ENCODE assay signal across 29 mouse cellular contexts in the genomic region with DNA sequence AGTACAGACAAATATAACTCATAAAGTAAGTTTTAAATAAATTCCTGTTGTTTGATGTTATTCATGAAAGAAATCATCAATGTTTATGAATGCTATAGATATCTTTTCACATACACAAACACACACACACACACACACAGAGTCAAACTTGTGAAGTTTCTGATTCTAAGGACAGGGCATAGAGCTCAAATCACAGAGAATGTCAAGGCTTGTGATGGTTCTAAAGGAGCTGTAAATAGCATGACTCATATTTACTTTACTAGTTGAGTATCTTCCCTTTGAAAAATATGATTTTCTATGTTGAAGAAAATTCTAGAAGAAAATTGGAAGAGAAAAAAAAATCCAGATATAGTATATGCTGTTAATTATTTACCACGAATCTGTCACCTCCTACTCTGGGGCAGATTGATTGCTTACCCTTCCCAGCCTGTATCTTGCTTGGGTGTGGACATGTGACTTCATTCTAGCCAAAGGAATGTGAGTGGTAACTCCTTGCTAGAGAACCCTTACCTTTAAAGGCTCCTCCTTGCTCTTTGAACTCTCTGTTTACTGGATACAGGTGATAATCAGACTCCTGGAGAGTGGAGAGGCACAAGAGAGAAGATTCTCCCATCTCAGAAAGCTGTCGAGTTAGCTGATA.
A peak's percentile ranks its signal among the peaks of the same experiment; 100 is the strongest.
DNase-seq lines count a peak whose midpoint lies in the region; ATAC-seq and TF ChIP-seq lines count a peak whose summit lies in the region.
"Had no signal": no experiment of that assay in that cellular context is flagged by ENCODE, and none has a peak within 500 bp of the region (broad histone marks: within the 10 kb centered on the region; RNA-seq: fewer than 3 reads in every experiment).

No protein-coding gene starts in this region.

- no peak for TF ChIP-seq EP300 in stomach, postnatal 0 days (optimal IDR thresholded peaks at IDR 0.05)

- no peak overlapping the region for H3K4me3 ChIP-seq in intestine, embryonic 15.5 days (replicated peaks)
- no peak overlapping the region for H3K4me3 ChIP-seq in stomach, postnatal 0 days (ENCODE audit: low read depth, low read length)
- H3K4me3 ChIP-seq in liver, embryonic 11.5 days (ENCODE audit: low read depth, low read length), result no peak overlapping the region
- H3K4me3 ChIP-seq: embryonic facial prominence, embryonic 12.5 days; embryonic facial prominence, embryonic 15.5 days; gastrocnemius, adult 2 months; heart, embryonic 12.5 days; heart, embryonic 15.5 days; hindbrain, embryonic 10.5 days; hindbrain, embryonic 13.5 days had no signal

- ATAC-seq in intestine, embryonic 15.5 days, result peak; percentile 97
- peak; percentile 90 for ATAC-seq in stomach, postnatal 0 days (ENCODE audit: low FRiP score, low TSS enrichment)
- ATAC-seq in liver, embryonic 11.5 days (replicated peaks; ENCODE audit: low FRiP score), result no peak
- ATAC-seq: forebrain, embryonic 14.5 days; forebrain, postnatal 0 days; hindbrain, embryonic 16.5 days; Patski had no signal

- WGBS in intestine, embryonic 15.5 days, result 42% methylated on average over 2 of the region's 2 CpGs
- WGBS in large intestine, adult 2 months, result 23% methylated on average over 2 of the region's 2 CpGs
- WGBS in stomach, postnatal 0 days, result 35% methylated on average over 2 of the region's 2 CpGs
- 42% methylated on average over 2 of the region's 2 CpGs for WGBS in liver, embryonic 11.5 days

- H3K4me1 ChIP-seq in intestine, embryonic 15.5 days (replicated peaks), result no peaks in the 10 kb centered on the region
- no peaks in the 10 kb centered on the region for H3K4me1 ChIP-seq in stomach, postnatal 0 days (replicated peaks; ENCODE audit: control insufficient read depth, insufficient read depth)
- no peaks in the 10 kb centered on the region for H3K4me1 ChIP-seq in liver, embryonic 11.5 days (replicated peaks; ENCODE audit: control insufficient read depth, insufficient read depth, low read length)
- H3K4me1 ChIP-seq: embryonic facial prominence, embryonic 12.5 days; embryonic facial prominence, embryonic 15.5 days; heart, embryonic 12.5 days; heart, embryonic 15.5 days; hindbrain, embryonic 10.5 days; hindbrain, embryonic 13.5 days had no signal

- H3K27me3 ChIP-seq in intestine, embryonic 15.5 days (replicated peaks), result no peaks in the 10 kb centered on the region
- H3K27me3 ChIP-seq in stomach, postnatal 0 days (ENCODE audit: control insufficient read depth, insufficient read depth, low read length), result no peaks in the 10 kb centered on the region
- no peaks in the 10 kb centered on the region for H3K27me3 ChIP-seq in liver, embryonic 11.5 days (replicated peaks; ENCODE audit: control insufficient read depth, insufficient read depth, low read length)
- H3K27me3 ChIP-seq: CH12.LX; embryonic facial prominence, embryonic 12.5 days; embryonic facial prominence, embryonic 15.5 days; heart, embryonic 12.5 days; heart, embryonic 15.5 days; hindbrain, embryonic 13.5 days; Patski had no signal

- H3K36me3 ChIP-seq in intestine, embryonic 15.5 days, result no peaks in the 10 kb centered on the region
- no peaks in the 10 kb centered on the region for H3K36me3 ChIP-seq in stomach, postnatal 0 days (ENCODE audit: control insufficient read depth, insufficient read depth, low read length)
- H3K36me3 ChIP-seq in liver, embryonic 11.5 days (ENCODE audit: control insufficient read depth, insufficient read depth, low read length), result no peaks in the 10 kb centered on the region
- H3K36me3 ChIP-seq: embryonic facial prominence, embryonic 12.5 days; embryonic facial prominence, embryonic 15.5 days; G1E; heart, embryonic 12.5 days; heart, embryonic 15.5 days; hindbrain, embryonic 10.5 days; hindbrain, embryonic 13.5 days had no signal

- peak; percentile 39 for DNase-seq in large intestine, adult 2 months (ENCODE audit: low read depth, low spot score)
- DNase-seq in stomach, postnatal 0 days (ENCODE audit: low spot score), result no peak
- DNase-seq in liver, embryonic 11.5 days (ENCODE audit: low spot score), result no peak
- DNase-seq in thymus, adult 18-20 months, result no peak
- no peak for DNase-seq in adrenal gland, postnatal 25 days
- DNase-seq: adrenal gland, postnatal 10 days; B cell, adult 2 months; cerebellum, adult 11 months; cerebellum, adult 2 months; cerebellum, adult 9-11 months; cerebellum, postnatal 25 days; forebrain, postnatal 0 days; gastrocnemius, adult 2 months; gastrocnemius, postnatal 14 days; heart, adult 18-20 months; heart, postnatal 10 days; heart, postnatal 36 days had no signal

- no peak overlapping the region for H3K27ac ChIP-seq in intestine, embryonic 15.5 days
- no peak overlapping the region for H3K27ac ChIP-seq in stomach, postnatal 0 days (replicated peaks)
- no peak overlapping the region for H3K27ac ChIP-seq in liver, embryonic 11.5 days (ENCODE audit: low read depth, low read length)
- H3K27ac ChIP-seq: embryonic facial prominence, embryonic 12.5 days; embryonic facial prominence, embryonic 15.5 days; gastrocnemius, adult 2 months; heart, embryonic 15.5 days; hindbrain, embryonic 10.5 days; hindbrain, embryonic 13.5 days had no signal

- no peaks in the 10 kb centered on the region for H3K9me3 ChIP-seq in intestine, embryonic 15.5 days
- H3K9me3 ChIP-seq in stomach, postnatal 0 days (ENCODE audit: control insufficient read depth, low read length), result no peaks in the 10 kb centered on the region
- H3K9me3 ChIP-seq in liver, embryonic 11.5 days (ENCODE audit: control insufficient read depth, low read length), result no peaks in the 10 kb centered on the region
- H3K9me3 ChIP-seq: embryonic facial prominence, embryonic 12.5 days; embryonic facial prominence, embryonic 15.5 days; G1E; heart, embryonic 12.5 days; heart, embryonic 15.5 days; hindbrain, embryonic 10.5 days; hindbrain, embryonic 13.5 days had no signal

- no peak overlapping the region for H3K4me2 ChIP-seq in intestine, embryonic 15.5 days (replicated peaks)
- no peak overlapping the region for H3K4me2 ChIP-seq in stomach, postnatal 0 days (replicated peaks; ENCODE audit: low read depth)
- H3K4me2 ChIP-seq in liver, embryonic 11.5 days, result no peak overlapping the region
- H3K4me2 ChIP-seq: embryonic facial prominence, embryonic 12.5 days; embryonic facial prominence, embryonic 15.5 days; heart, embryonic 12.5 days; heart, embryonic 15.5 days; hindbrain, embryonic 13.5 days had no signal

- TF ChIP-seq CTCF in stomach, postnatal 0 days (IDR thresholded peaks at IDR 0.05; ENCODE audit: low read depth), result no peak

- H3K9ac ChIP-seq in intestine, embryonic 15.5 days, result no peak overlapping the region
- no peak overlapping the region for H3K9ac ChIP-seq in stomach, postnatal 0 days (ENCODE audit: low read length)
- H3K9ac ChIP-seq in liver, embryonic 11.5 days (ENCODE audit: low read depth, low read length), result no peak overlapping the region
- H3K9ac ChIP-seq: embryonic facial prominence, embryonic 12.5 days; embryonic facial prominence, embryonic 15.5 days; forebrain, postnatal 0 days; heart, embryonic 12.5 days; heart, embryonic 15.5 days; hindbrain, embryonic 13.5 days had no signal
